Mouse (Mus musculus): ENCODE measurements at regions not wholly inside any gene's neighbourhood (a gene's known extent, or its start where the extent isn't known, plus 50 kb on each side); places are given as distances from the start of the nearest gene placed in this dataset.

GRCm38 (mm10) chr1:189099121-189099520, 91.5 kb upstream of the Kctd3 start:
- no peak for DNase-seq (ENCODE audit: low read depth in 1 of 2, low spot score in 2 of 2)
- TF ChIP-seq POLR2A (IDR thresholded peaks at IDR 0.05; ENCODE audit: low read depth, low read length) (no peak), CTCF (IDR thresholded peaks at IDR 0.05; ENCODE audit: extremely low read depth, insufficient read depth, insufficient read length, insufficient replicate concordance) (no peak)

GRCm38 (mm10) chr1:189092819-189093218, 85.2 kb upstream of the Kctd3 start:
- no peaks in the 10 kb centered on the region for H3K36me3 ChIP-seq (ENCODE audit: control insufficient read depth, insufficient read depth, low read length)
- H3K4me1 ChIP-seq (ENCODE audit: control insufficient read depth, insufficient read depth, insufficient read length): peaks cover 2% of the 10 kb centered on the region; the same call in 1 of the 2 replicates
- DNase-seq (ENCODE audit: low read depth in 1 of 2, low spot score in 2 of 2): no peak
- H3K27ac ChIP-seq (ENCODE audit: insufficient read depth, low read length): no peak overlapping the region
- 85% methylated on average over 3 of the region's 3 CpGs for WGBS
- TF ChIP-seq CTCF (IDR thresholded peaks at IDR 0.05; ENCODE audit: extremely low read depth, insufficient read depth, insufficient read length, insufficient replicate concordance): no peak
- TF ChIP-seq POLR2A (IDR thresholded peaks at IDR 0.05; ENCODE audit: low read depth, low read length): no peak
- H3K4me3 ChIP-seq (ENCODE audit: extremely low read depth, insufficient read depth, insufficient read length): no peak overlapping the region
- peaks cover 2% of the 10 kb centered on the region for H3K27me3 ChIP-seq (ENCODE audit: control insufficient read depth, insufficient read depth, low read length)

More at GRCm38 (mm10) chr1:189099121-189099520, 91.5 kb upstream of the Kctd3 start:
- no peak overlapping the region for H3K27ac ChIP-seq (ENCODE audit: insufficient read depth, low read length)
- H3K36me3 ChIP-seq (ENCODE audit: control insufficient read depth, insufficient read depth, low read length): no peaks in the 10 kb centered on the region
- 40% methylated on average over 2 of the region's 2 CpGs for WGBS
- 0 out of 2 replicates have a peak, but pooled peaks cover 2% of the 10 kb centered on the region for H3K4me1 ChIP-seq (ENCODE audit: control insufficient read depth, insufficient read depth, insufficient read length)
- no peak overlapping the region for H3K4me3 ChIP-seq (ENCODE audit: extremely low read depth, insufficient read depth, insufficient read length)
- H3K27me3 ChIP-seq (ENCODE audit: control insufficient read depth, insufficient read depth, low read length): no peaks in the 10 kb centered on the region

- no peak overlapping the region for H3K27ac ChIP-seq (ENCODE audit: insufficient read depth, low read length)
- DNase-seq (ENCODE audit: low read depth in 1 of 2, low spot score in 2 of 2): peak; percentile 51 to 73
- H3K4me1 ChIP-seq (ENCODE audit: control insufficient read depth, insufficient read depth, insufficient read length): peaks cover 3% of the 10 kb centered on the region; the same call in 1 of the 2 replicates
- H3K36me3 ChIP-seq (ENCODE audit: control insufficient read depth, insufficient read depth, low read length): no peaks in the 10 kb centered on the region
- 17% methylated on average over 2 of the region's 2 CpGs for WGBS
- no peak overlapping the region for H3K4me3 ChIP-seq (ENCODE audit: extremely low read depth, insufficient read depth, insufficient read length)
- H3K27me3 ChIP-seq (ENCODE audit: control insufficient read depth, insufficient read depth, low read length): peaks cover 2% of the 10 kb centered on the region
- TF ChIP-seq CTCF (IDR thresholded peaks at IDR 0.05; ENCODE audit: extremely low read depth, insufficient read depth, insufficient read length, insufficient replicate concordance) (no peak), POLR2A (IDR thresholded peaks at IDR 0.05; ENCODE audit: low read depth, low read length) (no peak)
These were observed 77.6 kb upstream of the Kctd3 start for GRCm38 (mm10) chr1:189085245-189085644.

DNA sequence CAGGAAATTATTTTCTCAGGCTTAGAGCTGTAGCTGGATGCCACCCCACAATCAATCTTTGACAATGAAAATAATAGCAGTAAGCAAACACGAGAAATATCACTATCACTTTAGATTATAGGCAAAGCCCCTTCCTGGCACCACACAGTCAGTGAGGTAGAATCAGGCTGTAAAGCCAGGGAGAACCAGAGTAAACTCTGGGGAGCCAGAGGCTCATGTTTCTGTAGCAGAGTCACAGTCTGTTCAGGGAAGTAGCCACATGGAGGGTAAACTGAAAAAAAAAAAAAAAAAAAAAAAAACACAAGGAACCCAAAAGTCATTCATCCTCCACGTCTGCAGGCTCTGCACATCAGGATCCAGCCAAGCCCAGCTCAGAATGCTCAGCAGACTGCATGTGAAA, 73.6 kb upstream of the Kctd3 start:
- no peak for DNase-seq (ENCODE audit: low read depth in 1 of 2, low spot score in 2 of 2)
- WGBS: 50% methylated on average over 2 of the region's 2 CpGs
- H3K27ac ChIP-seq (ENCODE audit: insufficient read depth, low read length): no peak overlapping the region
- TF ChIP-seq CTCF (IDR thresholded peaks at IDR 0.05; ENCODE audit: extremely low read depth, insufficient read depth, insufficient read length, insufficient replicate concordance): no peak
- no peaks in the 10 kb centered on the region for H3K36me3 ChIP-seq (ENCODE audit: control insufficient read depth, insufficient read depth, low read length)
- peaks cover 6% of the 10 kb centered on the region; the same call in 1 of the 2 replicates for H3K4me1 ChIP-seq (ENCODE audit: control insufficient read depth, insufficient read depth, insufficient read length)
- no peak overlapping the region for H3K4me3 ChIP-seq (ENCODE audit: extremely low read depth, insufficient read depth, insufficient read length)
- no peaks in the 10 kb centered on the region for H3K27me3 ChIP-seq (ENCODE audit: control insufficient read depth, insufficient read depth, low read length)

GRCm38 (mm10) chr1:189080797-189081196, 73.2 kb upstream of the Kctd3 start:
- 24% methylated on average over 9 of the region's 9 CpGs for WGBS
- TF ChIP-seq POLR2A (IDR thresholded peaks at IDR 0.05; ENCODE audit: low read depth, low read length) (no peak), CTCF (IDR thresholded peaks at IDR 0.05; ENCODE audit: extremely low read depth, insufficient read depth, insufficient read length, insufficient replicate concordance) (peak; percentile 48; the same call in 1 of the 2 replicates)
- DNase-seq (ENCODE audit: low read depth in 1 of 2, low spot score in 2 of 2): peak in 1 of 2 experiments; percentile 24

DNA sequence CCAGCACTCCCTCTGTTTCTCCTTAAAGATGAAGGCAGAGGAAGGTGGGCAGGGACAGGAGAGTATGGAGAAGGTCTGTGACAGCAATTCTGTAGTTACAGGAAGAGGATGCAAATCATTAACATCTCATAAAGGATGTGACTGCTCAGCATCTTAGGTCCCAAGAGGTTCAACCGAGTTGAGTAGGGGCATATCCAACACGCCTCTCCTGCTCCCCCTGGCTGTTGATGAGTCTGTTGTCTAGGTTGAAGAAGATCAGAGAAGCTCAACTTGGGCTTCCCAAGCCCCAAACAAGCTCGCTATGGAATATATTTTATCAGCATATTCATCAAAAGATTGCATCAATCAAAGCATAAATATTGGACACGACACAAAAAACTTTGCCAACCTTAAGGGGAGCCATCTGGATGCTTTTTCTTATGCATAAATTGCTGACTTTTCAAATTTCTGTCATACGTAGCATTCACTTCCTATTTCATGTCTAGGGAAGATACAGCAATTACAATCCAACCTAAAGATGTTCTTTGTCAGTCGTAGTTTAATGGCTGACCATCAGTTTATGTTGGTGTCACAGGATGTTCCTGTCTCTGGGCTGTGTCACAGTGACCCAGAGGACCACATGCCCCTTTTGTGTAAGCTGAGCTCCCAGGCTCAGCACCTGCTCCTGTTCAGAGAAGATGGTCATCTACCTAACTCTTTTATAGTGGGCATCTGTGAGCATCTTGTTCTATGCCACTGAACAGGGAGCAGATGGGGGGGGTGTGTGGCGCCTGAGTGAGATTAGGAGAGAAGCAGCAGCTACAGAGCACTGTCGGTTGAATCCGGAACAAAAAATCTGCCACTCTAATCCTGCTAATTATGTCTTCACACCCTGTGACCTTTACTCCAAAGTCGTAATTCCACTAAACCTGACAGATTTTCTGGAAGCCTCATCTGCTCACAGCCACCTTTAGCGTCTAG, 72.1 kb upstream of the Kctd3 start:
- 72% methylated on average over 11 of the region's 11 CpGs for WGBS
- Histone ChIP-seq H3K27ac (ENCODE audit: insufficient read depth, low read length) (no peak overlapping the region), H3K4me3 (ENCODE audit: extremely low read depth, insufficient read depth, insufficient read length) (no peak overlapping the region), H3K36me3 (ENCODE audit: control insufficient read depth, insufficient read depth, low read length) (no peaks in the 10 kb centered on the region), H3K4me1 (ENCODE audit: control insufficient read depth, insufficient read depth, insufficient read length) (peaks cover 3% of the 10 kb centered on the region; the same call in 1 of the 2 replicates), H3K27me3 (ENCODE audit: control insufficient read depth, insufficient read depth, low read length) (no peaks in the 10 kb centered on the region)
- peak; percentile 7 to 51 for DNase-seq (ENCODE audit: low read depth in 1 of 2, low spot score in 2 of 2)
- TF ChIP-seq POLR2A (IDR thresholded peaks at IDR 0.05; ENCODE audit: low read depth, low read length) (no peak), CTCF (IDR thresholded peaks at IDR 0.05; ENCODE audit: extremely low read depth, insufficient read depth, insufficient read length, insufficient replicate concordance) (no peak)

More at GRCm38 (mm10) chr1:189080797-189081196, 73.2 kb upstream of the Kctd3 start:
- no peak overlapping the region for H3K27ac ChIP-seq (ENCODE audit: insufficient read depth, low read length)
- H3K4me1 ChIP-seq (ENCODE audit: control insufficient read depth, insufficient read depth, insufficient read length): peaks cover 4% of the 10 kb centered on the region; the same call in 1 of the 2 replicates
- H3K27me3 ChIP-seq (ENCODE audit: control insufficient read depth, insufficient read depth, low read length): no peaks in the 10 kb centered on the region
- no peaks in the 10 kb centered on the region for H3K36me3 ChIP-seq (ENCODE audit: control insufficient read depth, insufficient read depth, low read length)
- no peak overlapping the region for H3K4me3 ChIP-seq (ENCODE audit: extremely low read depth, insufficient read depth, insufficient read length)
